ENCODE assay signal across 10 mouse cellular contexts in the genomic region with DNA sequence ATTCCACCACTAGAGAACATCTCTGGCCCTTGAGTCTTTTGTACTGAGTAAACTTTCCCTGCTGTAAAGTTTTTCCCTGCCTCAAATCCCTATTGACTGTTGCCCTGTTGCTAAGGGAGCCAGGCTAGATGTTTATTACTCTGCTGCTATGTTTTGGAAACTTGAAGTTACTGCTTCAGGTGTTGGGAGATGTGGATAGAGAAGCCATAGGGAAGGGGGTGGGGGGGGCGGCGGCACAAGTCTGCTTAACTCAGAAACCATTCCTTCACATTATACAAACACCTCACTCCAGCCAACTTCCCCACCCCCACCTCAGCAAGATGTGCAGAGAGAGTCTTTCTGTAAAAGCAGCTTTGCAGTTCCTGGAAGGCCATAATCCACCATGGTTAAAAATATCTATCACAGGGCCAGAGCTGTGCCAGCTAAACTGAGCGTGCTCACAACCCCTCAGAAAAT. TPM values are rescaled to one million over a fixed set of nuclear protein-coding genes. Genes with fewer than 3 reads are reported as not detected.
DNase-seq lines count a peak whose midpoint lies in the region; ATAC-seq and TF ChIP-seq lines count a peak whose summit lies in the region.
"Had no signal": no experiment of that assay in that cellular context is flagged by ENCODE, and none has a peak within 500 bp of the region (broad histone marks: within the 10 kb centered on the region; RNA-seq: fewer than 3 reads in every experiment).

No protein-coding gene starts in this region.

- no peak overlapping the region for H3K4me3 ChIP-seq in forebrain, postnatal 0 days (ENCODE audit: low read depth, low read length)
- no peak overlapping the region for H3K4me3 ChIP-seq in forebrain, embryonic 10.5 days
- no peak overlapping the region for H3K4me3 ChIP-seq in lung, embryonic 15.5 days

- intact Hi-C loops in heart, postnatal 10 days (cut with DNase I), result loop anchor here (2.0 kb wide), 1 partner anchor 31 kb away; no protein-coding TSS in a partner anchor

- no peak overlapping the region for H3K4me2 ChIP-seq in forebrain, postnatal 0 days (ENCODE audit: low read depth)
- H3K4me2 ChIP-seq in lung, embryonic 15.5 days, result no peak overlapping the region

- no peaks in the 10 kb centered on the region for H3K27me3 ChIP-seq in forebrain, postnatal 0 days (ENCODE audit: insufficient read depth, low read length)
- no peaks in the 10 kb centered on the region for H3K27me3 ChIP-seq in forebrain, embryonic 10.5 days (ENCODE audit: poor library complexity, severe bottlenecking)
- H3K27me3 ChIP-seq in lung, embryonic 15.5 days, result no peaks in the 10 kb centered on the region

- no peak overlapping the region for H3K9ac ChIP-seq in forebrain, postnatal 0 days
- no peak overlapping the region for H3K9ac ChIP-seq in lung, embryonic 15.5 days

- ATAC-seq in forebrain, postnatal 0 days, result peak; percentile 43
- peak; percentile 36; the same call in 1 of the 2 replicates for ATAC-seq in lung, embryonic 15.5 days (ENCODE audit: borderline replicate concordance, extremely low read depth, low FRiP score, low TSS enrichment)

- no peak for TF ChIP-seq CTCF in forebrain, postnatal 0 days (IDR thresholded peaks at IDR 0.05; ENCODE audit: low read depth)

- peak; percentile 22 for DNase-seq in forebrain, postnatal 0 days
- DNase-seq in forebrain, embryonic 10.5 days (ENCODE audit: extremely low spot score, low spot score), result no peak
- no peak for DNase-seq in lung, postnatal 36 days
- peak; percentile 48 to 52 for DNase-seq in heart, postnatal 10 days
- DNase-seq in retina, postnatal 1 day, result peak; percentile 14
- no peak for DNase-seq in thymus, postnatal 36 days
- no peak for DNase-seq in embryo, embryonic 9.5 days (ENCODE audit: extremely low spot score)
- DNase-seq: B cell, adult 2 months; cerebellum, postnatal 36 days had no signal

- no peaks in the 10 kb centered on the region for H3K9me3 ChIP-seq in forebrain, postnatal 0 days (ENCODE audit: low read length)
- no peaks in the 10 kb centered on the region for H3K9me3 ChIP-seq in forebrain, embryonic 10.5 days
- no peaks in the 10 kb centered on the region for H3K9me3 ChIP-seq in lung, embryonic 15.5 days

- H3K27ac ChIP-seq in forebrain, postnatal 0 days (ENCODE audit: low read depth, low read length), result peak overlapping the region; percentile 50
- no peak overlapping the region for H3K27ac ChIP-seq in forebrain, embryonic 10.5 days
- peak overlapping the region; percentile 99 for H3K27ac ChIP-seq in lung, embryonic 15.5 days

- peaks cover 15% of the 10 kb centered on the region for H3K36me3 ChIP-seq in forebrain, postnatal 0 days (ENCODE audit: insufficient read depth)
- peaks cover 34% of the 10 kb centered on the region for H3K36me3 ChIP-seq in forebrain, embryonic 10.5 days (replicated peaks)
- H3K36me3 ChIP-seq in lung, embryonic 15.5 days, result peaks cover 26% of the 10 kb centered on the region

- 63% methylated on average over 3 of the region's 3 CpGs for WGBS in forebrain, postnatal 0 days
- 92% methylated on average over 3 of the region's 3 CpGs for WGBS in forebrain, embryonic 10.5 days
- WGBS in lung, embryonic 15.5 days, result 20% methylated on average over 3 of the region's 3 CpGs

- H3K4me1 ChIP-seq in forebrain, postnatal 0 days (ENCODE audit: insufficient read depth), result no peaks in the 10 kb centered on the region
- H3K4me1 ChIP-seq in forebrain, embryonic 10.5 days, result peaks cover 12% of the 10 kb centered on the region
- H3K4me1 ChIP-seq in lung, embryonic 15.5 days, result peaks cover 35% of the 10 kb centered on the region

RNA-seq across cellular contexts. Expression of a gene that starts 14.2 kb away (rescaled TPM):
- total RNA-seq in forebrain, postnatal 0 days (2014; rRNA removed), result 75.2 and 170 TPM in 2 replicates
- polyA plus RNA-seq in forebrain, postnatal 0 days (2015; fragmentation: Nextera tagmentation; extraction: Ambion mirVana), result 63.5 and 75.3 TPM in 2 replicates
- 65.1 and 69.2 TPM in 2 replicates for polyA plus RNA-seq in forebrain, embryonic 10.5 days (2016; fragmentation: Nextera tagmentation; extraction: Ambion mirVana)
- 70.9 and 83.1 TPM in 2 replicates for polyA plus RNA-seq in lung, embryonic 15.5 days (2015; fragmentation: Nextera tagmentation; extraction: Ambion mirVana)
- total RNA-seq in heart, postnatal 10 days (2021), result 10 to 100 TPM; 31.1 to 47.4 TPM

RNA-seq across cellular contexts. Expression of a gene that starts 32.7 kb away (rescaled TPM):
- total RNA-seq in forebrain, postnatal 0 days (2014; rRNA removed), result 9.9 and 13.2 TPM in 2 replicates
- polyA plus RNA-seq in forebrain, postnatal 0 days (2015; fragmentation: Nextera tagmentation; extraction: Ambion mirVana), result 8.4 and 10.2 TPM in 2 replicates
- 16.0 and 19.2 TPM in 2 replicates for polyA plus RNA-seq in forebrain, embryonic 10.5 days (2016; fragmentation: Nextera tagmentation; extraction: Ambion mirVana)
- 40.6 and 47.0 TPM in 2 replicates for polyA plus RNA-seq in lung, embryonic 15.5 days (2015; fragmentation: Nextera tagmentation; extraction: Ambion mirVana)
- 10 to 100 TPM; 71.3 to 79.2 TPM for total RNA-seq in heart, postnatal 10 days (2021)

RNA-seq across cellular contexts. Expression of a gene that starts 33.1 kb away (rescaled TPM):
- total RNA-seq in forebrain, postnatal 0 days (2014; rRNA removed), result not detected in 2 replicates
- 0.74 TPM in 1 of 2 replicates, not detected in the other for polyA plus RNA-seq in forebrain, postnatal 0 days (2015; fragmentation: Nextera tagmentation; extraction: Ambion mirVana)
- polyA plus RNA-seq in forebrain, embryonic 10.5 days (2016; fragmentation: Nextera tagmentation; extraction: Ambion mirVana), result 0.50 TPM in 1 of 2 replicates, not detected in the other
- polyA plus RNA-seq in lung, embryonic 15.5 days (2015; fragmentation: Nextera tagmentation; extraction: Ambion mirVana), result not detected in 2 replicates
- 1 to 10 TPM in 1 of 2 experiments, not detected in 1; 1.2 TPM for total RNA-seq in heart, postnatal 10 days (2021)

Comparison
In these comparisons a context has a peak if more than half of its experiments do, and no peak if none do; other contexts are left out.
1. DNase-seq: peak in forebrain, postnatal 0 days (single experiment), heart, postnatal 10 days (2 of 2) and retina, postnatal 1 day (single experiment); none in forebrain, embryonic 10.5 days (single experiment), lung, postnatal 36 days (single experiment), thymus, postnatal 36 days (0 of 2) and embryo, embryonic 9.5 days (single experiment).